Mouse (Mus musculus): Measurements from ENCODE around the gene Ybx3.

The Ybx3 gene

GRCm38 (mm10) chr6:131388040-131389021, at the start of gene Ybx3:
TSS of gene Ybx3 (minus strand) at chr6:131388476.
- DNase-seq = peak; percentile 92

GRCm38 (mm10) chr6:131436626-131437025, 48.4 kb upstream of the Ybx3 start:
- no peak for DNase-seq

- no peak for DNase-seq
These were observed 45.8 kb upstream of the Ybx3 start for GRCm38 (mm10) chr6:131434088-131434487.

- DNase-seq = peak; percentile 27
These were observed 45.1 kb upstream of the Ybx3 start for GRCm38 (mm10) chr6:131433153-131434048.

DNA sequence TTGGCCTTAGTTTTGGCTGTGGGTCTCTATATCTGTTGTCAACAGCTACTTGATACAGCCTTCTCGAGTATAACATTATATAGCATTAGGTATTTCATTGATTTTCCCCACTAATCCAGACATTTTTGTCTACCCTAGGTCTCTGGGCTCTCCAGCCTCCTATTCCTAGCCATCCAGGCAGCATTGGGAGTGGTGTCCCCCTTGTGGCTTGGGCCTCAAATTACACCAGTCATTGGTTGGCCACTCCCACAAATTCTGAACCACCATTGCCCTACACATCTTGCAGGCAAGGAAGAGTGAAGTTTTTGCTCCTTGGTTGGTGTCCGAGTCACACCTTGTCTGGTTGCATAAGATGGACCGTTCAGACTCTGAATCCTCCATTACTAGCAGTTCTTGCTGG, 33.3 kb upstream of the Ybx3 start:
- DNase-seq = peak; percentile 19

DNA sequence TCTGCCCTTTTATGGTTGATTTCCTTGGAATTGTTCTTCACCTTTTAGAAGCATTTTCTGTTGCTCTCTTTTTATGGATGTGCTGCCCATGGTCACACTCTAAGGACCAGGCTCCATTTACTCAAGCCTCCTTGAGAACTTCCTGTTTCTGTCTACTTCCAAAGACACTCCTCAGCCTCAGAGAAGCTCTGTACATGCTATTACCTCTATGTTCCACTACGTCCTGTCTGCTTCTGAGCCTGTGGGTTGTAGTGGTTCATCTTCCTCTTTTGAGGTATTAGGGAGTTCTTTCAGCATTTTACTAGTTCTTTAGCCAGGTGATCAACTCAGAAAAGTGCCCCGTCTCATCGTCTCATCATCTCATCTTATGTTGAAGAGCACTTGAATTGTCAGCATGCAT, 31.3 kb upstream of the Ybx3 start:
- DNase-seq = no peak

GRCm38 (mm10) chr6:131418770-131419169, 30.5 kb upstream of the Ybx3 start:
- peak; percentile 74 for DNase-seq

- no peak for DNase-seq
These were observed 23.0 kb upstream of the Ybx3 start for GRCm38 (mm10) chr6:131411116-131411843.

- DNase-seq = no peak
These were observed 18.7 kb upstream of the Ybx3 start for GRCm38 (mm10) chr6:131406957-131407356.

DNA sequence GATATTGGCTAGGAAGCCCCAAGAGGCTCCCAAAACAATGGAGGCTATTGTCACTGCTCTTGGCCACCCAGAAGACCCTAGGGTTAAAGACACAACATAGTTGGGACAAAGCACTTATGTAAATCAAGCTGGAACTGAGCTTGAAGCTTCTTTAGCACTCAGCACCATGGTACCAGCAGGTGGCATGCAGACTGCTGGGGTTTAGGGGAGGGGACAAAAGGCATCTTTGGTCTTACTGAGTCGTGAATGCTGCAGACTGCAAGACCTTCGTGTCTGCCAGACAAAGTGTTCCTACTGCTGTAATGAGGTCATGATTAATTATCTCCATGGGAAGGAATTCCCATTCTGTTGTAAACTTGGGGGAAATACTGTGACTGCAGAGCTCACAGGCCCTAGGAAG, 17.6 kb upstream of the Ybx3 start:
- no peak for DNase-seq

DNA sequence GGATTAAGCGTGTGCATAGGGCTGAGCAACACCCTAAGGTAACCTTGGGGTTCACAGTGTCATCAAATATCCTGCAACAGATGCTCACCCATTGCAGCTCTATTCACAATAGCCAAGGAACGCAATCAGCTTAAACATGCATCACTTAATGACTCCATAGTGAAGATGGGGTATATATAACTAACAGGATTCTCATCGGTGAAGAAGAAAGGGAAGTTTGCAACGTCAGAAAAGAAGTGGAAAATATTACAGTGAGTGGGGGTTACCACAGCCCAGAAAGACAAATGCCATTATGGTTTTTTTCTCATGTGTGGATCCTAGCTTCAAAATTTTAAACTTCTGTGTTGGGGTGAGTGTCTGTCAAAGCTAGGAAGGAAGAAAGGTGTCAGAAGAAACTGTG, 16.9 kb upstream of the Ybx3 start:
- no peak for DNase-seq

DNA sequence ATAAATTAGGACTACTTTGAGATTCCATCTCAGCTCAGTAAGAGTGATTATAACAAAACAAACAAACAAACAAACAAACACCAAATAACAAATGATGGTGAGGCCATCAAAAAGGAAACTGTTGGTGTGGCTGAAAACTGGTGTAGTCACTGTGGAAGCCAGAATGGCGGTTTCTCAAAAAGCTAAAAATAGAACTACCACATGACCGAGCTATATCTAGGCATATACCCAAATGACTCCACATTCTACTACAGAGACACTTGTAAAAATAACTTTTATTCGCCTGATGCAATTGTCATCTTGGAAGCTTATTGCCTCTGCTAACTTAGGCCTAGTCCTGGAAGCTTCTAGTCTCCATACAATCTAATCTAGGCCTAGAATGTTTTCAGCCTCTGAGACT, 16.0 kb upstream of the Ybx3 start:
- DNase-seq = no peak

DNA sequence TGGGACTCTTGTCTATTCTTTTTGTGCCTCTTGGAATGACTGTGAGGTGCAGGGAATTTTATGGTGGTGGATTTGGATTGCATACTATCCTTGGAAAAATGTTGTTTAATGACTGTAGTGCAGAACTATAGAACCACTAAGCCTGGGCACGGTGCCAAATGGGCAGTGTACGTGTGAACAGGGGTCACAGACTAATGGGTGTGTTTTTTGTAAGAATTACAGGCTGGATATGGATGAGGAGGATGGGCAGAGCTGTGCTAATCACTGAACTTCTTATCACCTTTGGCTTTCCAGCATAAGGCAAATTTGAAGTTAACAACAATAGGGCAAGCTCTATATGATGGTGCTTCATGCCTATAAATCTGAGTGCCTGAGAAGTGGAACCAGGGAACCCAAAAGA, 14.8 kb upstream of the Ybx3 start:
- no peak for DNase-seq

DNA sequence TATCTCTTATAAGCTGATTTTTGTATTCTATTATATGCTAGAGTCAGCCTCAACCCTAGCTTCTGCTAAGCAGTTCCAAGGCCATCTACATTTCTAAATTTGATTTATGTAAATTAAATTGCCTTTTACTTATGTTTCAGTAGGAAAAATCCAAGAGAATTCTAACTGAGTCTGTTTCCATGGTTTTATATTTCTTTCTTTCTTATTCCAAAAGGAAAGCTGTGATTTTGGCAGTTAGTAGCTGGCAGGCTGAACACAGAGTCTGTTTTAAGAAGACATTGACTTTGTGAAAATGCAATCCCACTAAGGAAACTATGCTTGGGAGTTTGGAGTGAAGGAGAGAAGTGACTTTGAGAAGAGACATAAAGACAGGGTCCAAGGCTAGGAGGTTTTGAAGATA, 14.3 kb upstream of the Ybx3 start:
- no peak for DNase-seq

DNA sequence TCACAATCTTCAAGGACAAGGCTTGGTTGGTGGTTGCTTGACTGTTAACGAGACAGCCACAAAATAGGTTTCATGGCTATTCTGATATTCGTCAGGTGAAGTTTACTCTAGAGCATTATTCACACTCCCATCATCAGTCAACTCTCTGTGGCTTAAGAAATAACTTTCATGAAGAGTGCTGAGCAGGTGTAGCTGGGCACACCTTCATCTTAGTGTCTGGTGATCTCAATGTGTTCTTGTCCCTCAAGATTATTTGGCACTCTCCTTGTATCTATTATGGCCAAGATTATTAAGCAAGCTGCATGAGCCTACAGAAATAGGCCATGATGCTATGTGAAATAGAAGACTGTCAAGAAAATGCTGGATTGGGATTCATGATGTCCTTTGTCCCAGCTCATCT, 13.0 kb upstream of the Ybx3 start:
- no peak for DNase-seq

GRCm38 (mm10) chr6:131396650-131397049, 8.4 kb upstream of the Ybx3 start:
- DNase-seq = no peak

- no peak for DNase-seq
These were observed 5.8 kb upstream of the Ybx3 start for GRCm38 (mm10) chr6:131393873-131394660.

GRCm38 (mm10) chr6:131387221-131388039, 846 bp downstream of the Ybx3 start:
- DNase-seq = peak; percentile 56

- no peak for DNase-seq
These were observed 1.8 kb downstream of the Ybx3 start for GRCm38 (mm10) chr6:131386416-131387019.

- DNase-seq = no peak
These were observed 2.8 kb downstream of the Ybx3 start for GRCm38 (mm10) chr6:131385469-131385868.

Measured in kidney, postnatal 14 days (tissue).